In genomic region chr11:118015381-118016145, GRCm38 (mm10) we compare ENCODE assay signal across 14 mouse cellular contexts. TPM values are rescaled to one million over a fixed set of nuclear protein-coding genes. Genes with fewer than 3 reads are reported as not detected.
A peak's percentile ranks its signal among the peaks of the same experiment; 100 is the strongest.
DNase-seq lines count a peak whose midpoint lies in the region; ATAC-seq and TF ChIP-seq lines count a peak whose summit lies in the region.
"Had no signal": no experiment of that assay in that cellular context is flagged by ENCODE, and none has a peak within 500 bp of the region (broad histone marks: within the 10 kb centered on the region; RNA-seq: fewer than 3 reads in every experiment).

No protein-coding gene starts in this region.

- peaks cover 39% of the 10 kb centered on the region for H3K4me1 ChIP-seq in liver, embryonic 13.5 days (replicated peaks)
- H3K4me1 ChIP-seq in liver, postnatal 0 days (ENCODE audit: insufficient read depth), result peaks cover 2% of the 10 kb centered on the region; the same call in 1 of the 2 replicates
- H3K4me1 ChIP-seq in E14TG2a.4 (replicated peaks; ENCODE audit: low read depth, low read length), result peaks cover 95% of the 10 kb centered on the region
- H3K4me1 ChIP-seq: hindbrain, embryonic 15.5 days had no signal

- H3K27ac ChIP-seq in liver, embryonic 13.5 days, result 0 out of 2 replicates have a peak overlapping the region, but pooled peaks have one; percentile 29
- no peak overlapping the region; the same call in 1 of the 2 replicates for H3K27ac ChIP-seq in liver, postnatal 0 days (ENCODE audit: low read depth)
- peak overlapping the region; percentile 22 for H3K27ac ChIP-seq in macrophage
- H3K27ac ChIP-seq: hindbrain, embryonic 15.5 days; midbrain, embryonic 12.5 days; neural tube, embryonic 15.5 days had no signal

- no peak for ATAC-seq in liver, embryonic 13.5 days (ENCODE audit: low read depth)
- no peak for ATAC-seq in liver, postnatal 0 days

- H3K4me3 ChIP-seq in liver, embryonic 13.5 days (replicated peaks), result no peak overlapping the region
- H3K4me3 ChIP-seq in liver, postnatal 0 days (ENCODE audit: low read depth, low read length), result no peak overlapping the region
- H3K4me3 ChIP-seq in E14TG2a.4 (replicated peaks; ENCODE audit: low read length), result 0 out of 2 replicates have a peak overlapping the region, but pooled peaks have one; percentile 3
- no peak overlapping the region for H3K4me3 ChIP-seq in macrophage (ENCODE audit: inconsistent target)
- H3K4me3 ChIP-seq: hindbrain, embryonic 15.5 days; midbrain, embryonic 12.5 days; neural tube, embryonic 15.5 days had no signal

- H3K79me2 ChIP-seq in macrophage (ENCODE audit: inconsistent target), result peaks cover 91% of the 10 kb centered on the region

- H3K9ac ChIP-seq in liver, embryonic 13.5 days, result no peak overlapping the region
- H3K9ac ChIP-seq in liver, postnatal 0 days (replicated peaks), result no peak overlapping the region; the same call in 1 of the 2 replicates
- H3K9ac ChIP-seq: hindbrain, embryonic 15.5 days; midbrain, embryonic 12.5 days; neural tube, embryonic 15.5 days had no signal

- TF ChIP-seq EP300 in liver, postnatal 0 days (IDR thresholded peaks at IDR 0.05; ENCODE audit: low read depth), result no peak

- DNase-seq in liver, embryonic 13.5 days, result no peak
- no peak for DNase-seq in liver, postnatal 0 days
- peak; percentile 55 for DNase-seq in thymus, postnatal 25 days
- DNase-seq in ovary, postnatal 36 days (ENCODE audit: low spot score), result no peak
- no peak for DNase-seq in layer of hippocampus, adult 8-10 months (ENCODE audit: low spot score in 2 of 2)
- DNase-seq: adrenal gland, postnatal 36 days; cerebellum, postnatal 25 days; kidney, postnatal 4 days; liver had no signal

- WGBS in liver, embryonic 13.5 days (ENCODE audit: insufficient replicate concordance), result 73% methylated on average over 8 of the region's 8 CpGs
- WGBS in liver, postnatal 0 days (ENCODE audit: insufficient replicate concordance), result 64% methylated on average over 8 of the region's 8 CpGs
- 49% methylated on average over 8 of the region's 8 CpGs for WGBS in macrophage (ENCODE audit: missing documents)

- peaks cover 86% of the 10 kb centered on the region for H3K36me3 ChIP-seq in liver, embryonic 13.5 days
- peaks cover 29% of the 10 kb centered on the region for H3K36me3 ChIP-seq in liver, postnatal 0 days (replicated peaks; ENCODE audit: insufficient read depth, low read length)
- peaks cover 99% of the 10 kb centered on the region for H3K36me3 ChIP-seq in E14TG2a.4 (ENCODE audit: insufficient read depth, low read length)
- peaks cover 24% of the 10 kb centered on the region; the same call in 1 of the 2 replicates for H3K36me3 ChIP-seq in macrophage (ENCODE audit: inconsistent target)

- no peak for TF ChIP-seq CTCF in liver, postnatal 0 days (IDR thresholded peaks at IDR 0.05; ENCODE audit: low read depth)
- TF ChIP-seq CTCF in E14TG2a.4 (conservative IDR thresholded peaks at IDR 0.05; ENCODE audit: low read length), result no peak

- no peak overlapping the region for H3K4me2 ChIP-seq in liver, embryonic 13.5 days
- H3K4me2 ChIP-seq in liver, postnatal 0 days (ENCODE audit: low read depth, low read length), result no peak overlapping the region
- H3K4me2 ChIP-seq: hindbrain, embryonic 15.5 days; midbrain, embryonic 12.5 days; neural tube, embryonic 15.5 days had no signal

- H3K9me3 ChIP-seq in liver, embryonic 13.5 days (replicated peaks), result no peaks in the 10 kb centered on the region
- no peaks in the 10 kb centered on the region for H3K9me3 ChIP-seq in liver, postnatal 0 days (ENCODE audit: low read length)
- H3K9me3 ChIP-seq in E14TG2a.4 (ENCODE audit: low read length), result no peaks in the 10 kb centered on the region
- H3K9me3 ChIP-seq: hindbrain, embryonic 15.5 days; midbrain, embryonic 12.5 days; neural tube, embryonic 15.5 days had no signal

- no peaks in the 10 kb centered on the region for H3K27me3 ChIP-seq in liver, embryonic 13.5 days
- no peaks in the 10 kb centered on the region for H3K27me3 ChIP-seq in liver, postnatal 0 days (ENCODE audit: insufficient read depth, low read length)
- H3K27me3 ChIP-seq in E14TG2a.4 (ENCODE audit: insufficient read depth, low read length), result no peaks in the 10 kb centered on the region
- H3K27me3 ChIP-seq: hindbrain, embryonic 15.5 days; midbrain, embryonic 12.5 days; neural tube, embryonic 15.5 days had no signal

RNA-seq across cellular contexts. Expression of gene Pgs1, which starts 29.5 kb away (rescaled TPM):
- 18.1 and 19.4 TPM in 2 replicates for polyA plus RNA-seq in liver, embryonic 13.5 days (2015; fragmentation: Nextera tagmentation; extraction: Ambion mirVana)
- polyA plus RNA-seq in liver, postnatal 0 days (2015; fragmentation: Nextera tagmentation; extraction: Ambion mirVana), result 9.1 and 10.1 TPM in 2 replicates
- 100 to 1,000 TPM; 115 to 839 (median 194) TPM for total RNA-seq in macrophage (2018; cell fraction: chromatin; rRNA removed)
- total RNA-seq in macrophage (2018; cell fraction: cytosol; rRNA removed), result 10 to 100 TPM; 18.3 to 57.3 (median 29.4) TPM
- 100 to 1,000 TPM in 16 of 26 experiments, 10 to 100 TPM in 10; 65.7 to 895 (median 111) TPM for total RNA-seq in macrophage (2018; cell fraction: nucleus; rRNA removed)
- 12.0 to 40.0 TPM (median 28.0 TPM) in 3 replicates for polyA plus RNA-seq in macrophage (2018)
- total RNA-seq in layer of hippocampus, adult 8-10 months (2022), result 10 to 100 TPM; 71.3 to 80.4 (median 78.8) TPM

RNA-seq across cellular contexts. Expression of gene Socs3, which starts 45.7 kb away (rescaled TPM):
- 6.7 and 6.9 TPM in 2 replicates for polyA plus RNA-seq in liver, embryonic 13.5 days (2015; fragmentation: Nextera tagmentation; extraction: Ambion mirVana)
- 3.5 and 5.8 TPM in 2 replicates for polyA plus RNA-seq in liver, postnatal 0 days (2015; fragmentation: Nextera tagmentation; extraction: Ambion mirVana)
- total RNA-seq in macrophage (2018; cell fraction: chromatin; rRNA removed), result 100 to 1,000 TPM in 18 of 26 experiments, 10 to 100 TPM in 5, 1 to 10 TPM in 3; 3.6 to 749 (median 239) TPM
- total RNA-seq in macrophage (2018; cell fraction: cytosol; rRNA removed), result 1,000 to 10,000 TPM in 3 of 26 experiments, 100 to 1,000 TPM in 15, 10 to 100 TPM in 6, 1 to 10 TPM in 2; 3.4 to 1,133 (median 302) TPM
- 1,000 to 10,000 TPM in 2 of 26 experiments, 100 to 1,000 TPM in 17, 10 to 100 TPM in 6, 1 to 10 TPM in 1; 3.2 to 1,503 (median 563) TPM for total RNA-seq in macrophage (2018; cell fraction: nucleus; rRNA removed)
- polyA plus RNA-seq in macrophage (2018), result 2.0 to 6.9 TPM (median 2.3 TPM) in 3 replicates
- total RNA-seq in layer of hippocampus, adult 8-10 months (2022), result 1 to 10 TPM in 3 of 4 experiments, under 1 TPM in 1; 0.81 to 7.9 (median 3.3) TPM
